Mouse (Mus musculus): ENCODE results near the gene Zfp790. TPM values are rescaled to one million over a fixed set of nuclear protein-coding genes. Genes with fewer than 3 reads are reported as not detected.

Gene Zfp790
- 4.5 and 5.3 TPM in 2 replicates for total RNA-seq (2012; rRNA removed)

GRCm38 (mm10) chr7:29815910-29816429 is at the start of gene Zfp790:
TSS of gene Zfp790 (plus strand) at chr7:29816114.
- DNase-seq (ENCODE audit: low read depth, low spot score), result peak; percentile 89
- in situ Hi-C loops (cut with MboI; ENCODE audit: low sequenced_read_pairs in 2 of 2, unreplicated experiment in 2 of 2), result no loop called here
- Histone ChIP-seq H3K36me3 (ENCODE audit: control insufficient read depth, insufficient read depth, low read length, poor library complexity, severe bottlenecking) (no peaks in the 10 kb centered on the region), H3K4me3 (ENCODE audit: insufficient read depth in 1 of 2, low read depth in 1 of 2, low read length in 2 of 2, poor library complexity in 1 of 2, severe bottlenecking in 1 of 2) (peak within 1 kb of the TSS; percentile 75 to 92), H3K9me3 (ENCODE audit: control insufficient read depth, insufficient read depth, low read depth, low read length) (no peaks in the 10 kb centered on the region), H3K27ac (ENCODE audit: insufficient read depth, low read depth, low read length, poor library complexity, severe bottlenecking) (peak within 1 kb of the TSS; percentile 9; the same call in 1 of the 2 replicates), H3K9ac (ENCODE audit: insufficient read depth, low read depth, low read length, poor library complexity, severe bottlenecking) (peak within 1 kb of the TSS; percentile 70), H3K4me1 (ENCODE audit: control insufficient read depth in 2 of 2, insufficient read depth in 2 of 2, low read length in 2 of 2, poor library complexity in 1 of 2) (0 out of 4 replicates have a peak, but pooled peaks cover 0 to 2% of the 10 kb centered on the region in 2 experiments)
- TF ChIP-seq CHD2 (IDR thresholded peaks at IDR 0.05; ENCODE audit: low read depth, low read length), result no peak
- peak; percentile 53; the same call in 1 of the 2 replicates for TF ChIP-seq MAFK (IDR thresholded peaks at IDR 0.05; ENCODE audit: insufficient read depth, low read depth, low read length)
- no peak for TF ChIP-seq ZNF384 (IDR thresholded peaks at IDR 0.05; ENCODE audit: low read depth, low read length)
- peak; percentile 94 for TF ChIP-seq HCFC1 (IDR thresholded peaks at IDR 0.05; ENCODE audit: borderline replicate concordance, insufficient read depth, low read length)
- TF ChIP-seq ZC3H11A (IDR thresholded peaks at IDR 0.05; ENCODE audit: borderline replicate concordance, low read depth, low read length), result no peak

DNA sequence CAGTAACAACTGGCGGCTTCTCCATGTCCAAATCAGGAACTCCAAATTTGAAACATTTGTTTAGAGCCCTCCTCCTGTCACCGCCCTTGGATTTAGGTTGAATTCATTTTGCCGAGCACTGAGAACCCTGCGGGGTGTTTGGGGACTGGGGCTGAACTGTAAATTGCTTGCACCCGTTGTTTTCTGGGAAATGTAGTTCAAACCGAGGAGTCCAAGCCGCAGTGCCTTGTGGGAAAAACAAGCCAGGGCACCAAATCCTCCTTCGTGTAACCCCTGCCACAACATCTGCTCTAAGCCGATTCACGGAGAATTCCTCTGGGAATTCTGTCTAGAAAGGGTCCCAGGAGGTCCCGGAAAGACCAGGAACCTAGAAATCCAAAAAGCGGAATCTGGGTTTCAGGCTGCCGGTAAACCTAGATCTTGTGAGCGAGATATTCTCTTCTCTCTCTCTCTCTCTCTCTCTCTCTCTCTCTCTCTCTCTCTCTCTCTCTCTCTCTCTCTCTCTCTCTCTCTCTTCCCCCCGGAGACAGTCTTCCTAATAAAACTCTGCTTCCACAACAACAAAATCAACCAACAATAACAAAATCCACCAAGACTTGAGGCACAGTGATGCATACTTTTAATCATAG is 48.7 kb upstream of the Zfp790 start:
- no peaks in the 10 kb centered on the region for H3K36me3 ChIP-seq (ENCODE audit: control insufficient read depth, insufficient read depth, low read length, poor library complexity, severe bottlenecking)
- H3K4me3 ChIP-seq (ENCODE audit: insufficient read depth in 1 of 2, low read depth in 1 of 2, low read length in 2 of 2, poor library complexity in 1 of 2, severe bottlenecking in 1 of 2), result peak overlapping the region; percentile 41 to 85
- H3K27ac ChIP-seq (ENCODE audit: insufficient read depth, low read depth, low read length, poor library complexity, severe bottlenecking), result no peak overlapping the region
- TF ChIP-seq HCFC1 (IDR thresholded peaks at IDR 0.05; ENCODE audit: borderline replicate concordance, insufficient read depth, low read length), result peak; percentile 93
- no peak for TF ChIP-seq MAFK (IDR thresholded peaks at IDR 0.05; ENCODE audit: insufficient read depth, low read depth, low read length)
- no peaks in the 10 kb centered on the region for H3K9me3 ChIP-seq (ENCODE audit: control insufficient read depth, insufficient read depth, low read depth, low read length)
- peaks cover 1 to 9% of the 10 kb centered on the region in 2 experiments; a peak in 2 of 4 replicates for H3K4me1 ChIP-seq (ENCODE audit: control insufficient read depth in 2 of 2, insufficient read depth in 2 of 2, low read length in 2 of 2, poor library complexity in 1 of 2)
- H3K9ac ChIP-seq (ENCODE audit: insufficient read depth, low read depth, low read length, poor library complexity, severe bottlenecking), result peak overlapping the region; percentile 55; the same call in 1 of the 2 replicates
- in situ Hi-C loops (cut with MboI; ENCODE audit: low sequenced_read_pairs in 2 of 2, unreplicated experiment in 2 of 2), result no loop called here
- no peak for DNase-seq (ENCODE audit: low read depth, low spot score)

GRCm38 (mm10) chr7:29768090-29768900 is 47.6 kb upstream of the Zfp790 start, which contains the start of gene Zfp84:
TSS of gene Zfp84 (plus strand) at chr7:29768552.
- H3K9me3 ChIP-seq (ENCODE audit: control insufficient read depth, insufficient read depth, low read depth, low read length), result no peaks in the 10 kb centered on the region
- DNase-seq (ENCODE audit: low read depth, low spot score), result peak; percentile 88
- TF ChIP-seq MAFK (IDR thresholded peaks at IDR 0.05; ENCODE audit: insufficient read depth, low read depth, low read length) (no peak), CHD2 (IDR thresholded peaks at IDR 0.05; ENCODE audit: low read depth, low read length) (peak; percentile 63), ZNF384 (IDR thresholded peaks at IDR 0.05; ENCODE audit: low read depth, low read length) (no peak), HCFC1 (IDR thresholded peaks at IDR 0.05; ENCODE audit: borderline replicate concordance, insufficient read depth, low read length) (peak; percentile 93)
- peaks cover 2% of the 10 kb centered on the region; the same call in 1 of the 2 replicates for H3K36me3 ChIP-seq (ENCODE audit: control insufficient read depth, insufficient read depth, low read length, poor library complexity, severe bottlenecking)
- H3K4me3 ChIP-seq (ENCODE audit: insufficient read depth in 1 of 2, low read depth in 1 of 2, low read length in 2 of 2, poor library complexity in 1 of 2, severe bottlenecking in 1 of 2), result peak within 1 kb of the TSS; percentile 85 to 92
- peak within 1 kb of the TSS; percentile 70; the same call in 1 of the 2 replicates for H3K27ac ChIP-seq (ENCODE audit: insufficient read depth, low read depth, low read length, poor library complexity, severe bottlenecking)
- H3K4me1 ChIP-seq (ENCODE audit: control insufficient read depth in 2 of 2, insufficient read depth in 2 of 2, low read length in 2 of 2, poor library complexity in 1 of 2), result peaks cover 1 to 9% of the 10 kb centered on the region in 2 experiments; a peak in 2 of 4 replicates
- H3K9ac ChIP-seq (ENCODE audit: insufficient read depth, low read depth, low read length, poor library complexity, severe bottlenecking), result peak within 1 kb of the TSS; percentile 82
- in situ Hi-C loops (cut with MboI; ENCODE audit: low sequenced_read_pairs in 2 of 2, unreplicated experiment in 2 of 2), result no loop called here

DNA sequence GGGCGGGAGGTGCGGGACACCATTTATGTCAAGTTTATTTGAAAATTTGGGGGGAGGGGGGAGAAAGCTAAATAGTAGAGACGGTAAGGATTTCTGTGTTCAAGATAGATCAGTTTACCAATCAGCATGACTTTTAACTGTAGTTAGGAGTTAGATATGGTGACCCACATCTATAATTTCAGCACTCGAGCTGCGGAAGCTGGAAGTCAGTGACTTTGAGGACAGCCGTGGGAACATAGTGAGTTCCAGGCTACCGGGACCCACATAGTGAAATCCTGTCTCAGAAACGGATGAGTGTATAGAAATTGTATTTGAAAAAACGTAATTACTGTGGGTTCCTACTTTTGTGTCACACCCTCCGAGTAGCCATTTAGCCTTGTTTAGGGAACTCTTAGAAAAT is 46.9 kb upstream of the Zfp790 start:
- Histone ChIP-seq H3K4me3 (ENCODE audit: insufficient read depth in 1 of 2, low read depth in 1 of 2, low read length in 2 of 2, poor library complexity in 1 of 2, severe bottlenecking in 1 of 2) (peak overlapping the region; percentile 85 to 92), H3K4me1 (ENCODE audit: control insufficient read depth in 2 of 2, insufficient read depth in 2 of 2, low read length in 2 of 2, poor library complexity in 1 of 2) (peaks cover 1 to 9% of the 10 kb centered on the region in 2 experiments; a peak in 2 of 4 replicates), H3K9me3 (ENCODE audit: control insufficient read depth, insufficient read depth, low read depth, low read length) (no peaks in the 10 kb centered on the region), H3K9ac (ENCODE audit: insufficient read depth, low read depth, low read length, poor library complexity, severe bottlenecking) (peak overlapping the region; percentile 82), H3K36me3 (ENCODE audit: control insufficient read depth, insufficient read depth, low read length, poor library complexity, severe bottlenecking) (peaks cover 2% of the 10 kb centered on the region; the same call in 1 of the 2 replicates), H3K27ac (ENCODE audit: insufficient read depth, low read depth, low read length, poor library complexity, severe bottlenecking) (no peak overlapping the region)
- TF ChIP-seq CHD2 (IDR thresholded peaks at IDR 0.05; ENCODE audit: low read depth, low read length) (no peak), ZNF384 (IDR thresholded peaks at IDR 0.05; ENCODE audit: low read depth, low read length) (no peak), ZC3H11A (IDR thresholded peaks at IDR 0.05; ENCODE audit: borderline replicate concordance, low read depth, low read length) (no peak), MAFK (IDR thresholded peaks at IDR 0.05; ENCODE audit: insufficient read depth, low read depth, low read length) (no peak), HCFC1 (IDR thresholded peaks at IDR 0.05; ENCODE audit: borderline replicate concordance, insufficient read depth, low read length) (no peak)
- no peak for DNase-seq (ENCODE audit: low read depth, low spot score)
- in situ Hi-C loops (cut with MboI; ENCODE audit: low sequenced_read_pairs in 2 of 2, unreplicated experiment in 2 of 2), result no loop called here
